Mouse (Mus musculus) cerebellum, postnatal 25 days (tissue): ENCODE results near the gene Tpbgl.

Source experiments
- DNase-seq, 2 experiments: peaks; one replicate each; pipeline ENCODE4 v3.0.0; 2021; ENCODE audit warnings: mixed read lengths in 2 of 2

The Tpbgl gene

GRCm38 (mm10) chr7:99641245-99641644, 14.3 kb upstream of the Tpbgl start:
- DNase-seq = peak; percentile 45 to 66

DNA sequence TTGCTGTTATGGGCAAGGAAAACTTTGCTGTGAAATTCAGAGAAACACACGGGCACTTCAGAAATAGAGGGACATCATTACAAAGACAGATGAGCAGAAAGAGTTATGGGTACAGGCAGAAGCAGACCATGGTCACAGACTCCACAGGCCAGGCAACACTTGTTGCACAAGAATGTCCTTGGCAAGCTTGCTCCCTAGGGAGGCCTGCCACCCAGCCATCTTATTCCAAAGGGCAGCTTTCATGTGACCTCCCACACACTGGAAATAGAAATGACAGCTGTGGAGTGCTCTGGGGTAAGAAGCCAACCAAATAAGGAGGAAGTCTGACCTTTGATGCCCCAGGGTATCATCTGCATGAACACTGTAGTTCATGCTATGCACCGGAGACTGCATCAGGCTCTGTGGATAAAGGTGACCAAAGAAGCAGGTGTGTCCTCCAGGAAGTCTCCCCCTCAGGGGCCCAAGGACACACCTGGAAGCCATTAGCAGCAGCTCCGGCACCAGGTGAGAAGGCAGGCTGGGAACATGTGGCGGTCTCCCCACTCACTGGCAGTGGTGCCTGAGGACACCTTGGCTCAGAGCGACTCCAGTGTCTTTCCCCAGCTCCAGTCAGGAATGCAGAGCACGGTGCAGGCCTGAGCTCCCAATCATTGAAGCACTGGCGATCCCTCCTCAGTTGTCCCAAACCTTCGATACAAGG, 7.2 kb upstream of the Tpbgl start:
- no peak for DNase-seq

GRCm38 (mm10) chr7:99632286-99632685, 5.4 kb upstream of the Tpbgl start:
- DNase-seq = no peak

DNA sequence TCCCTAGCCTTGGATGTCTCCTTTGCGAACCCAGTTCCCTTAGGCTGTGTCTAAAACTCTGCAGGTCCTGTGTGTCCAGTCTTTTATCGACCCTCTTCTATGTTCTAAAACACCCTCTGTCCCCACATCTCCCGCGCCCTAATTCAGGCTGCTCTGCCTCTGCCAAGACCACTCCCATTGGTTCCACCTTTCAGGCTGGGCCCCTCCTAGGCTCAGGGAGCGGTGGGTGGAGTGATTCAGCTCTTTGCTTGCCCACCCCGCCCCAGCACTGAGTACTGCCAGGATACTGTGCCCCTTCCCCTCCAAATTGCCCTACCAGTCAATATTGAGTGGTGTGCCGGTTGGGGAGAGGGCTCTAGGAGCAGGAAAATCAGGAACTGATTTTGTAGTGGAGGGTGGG, 463 bp upstream of the Tpbgl start:
- DNase-seq = no peak

DNA sequence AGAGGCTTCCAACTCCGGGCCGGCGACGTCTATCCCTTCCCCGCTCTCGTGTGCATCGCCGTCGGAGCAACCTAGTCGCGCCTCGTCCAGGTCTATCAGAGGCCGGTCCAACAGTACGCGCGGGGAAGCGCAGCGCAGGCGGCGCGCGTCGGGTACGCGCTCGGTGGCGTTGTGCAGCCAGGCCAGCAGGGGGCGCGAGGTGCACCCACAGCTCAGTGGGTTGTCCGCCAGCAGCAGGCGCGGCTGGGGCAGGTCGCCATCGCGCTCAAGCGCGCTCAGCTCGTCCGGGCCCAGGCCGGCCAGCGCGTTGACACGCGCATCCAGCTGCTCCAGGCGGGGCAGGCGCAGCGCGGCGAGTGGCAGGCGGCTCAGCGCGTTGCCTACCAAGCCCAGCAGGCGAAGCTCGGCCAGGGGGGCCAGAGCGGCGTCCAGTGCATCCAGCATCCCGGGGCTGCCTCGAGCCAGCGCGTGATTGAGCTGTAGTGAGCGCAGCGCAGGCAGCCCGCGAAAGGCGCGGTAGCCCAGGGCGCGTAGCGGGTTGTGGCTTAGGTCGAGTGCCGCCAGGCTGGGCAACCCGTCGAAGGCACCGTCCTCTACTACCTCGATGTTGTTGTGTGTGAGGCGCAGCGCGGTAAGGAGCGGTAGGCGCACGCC, 1.1 kb downstream of the Tpbgl start:
- peak; percentile 81 to 88 for DNase-seq

DNA sequence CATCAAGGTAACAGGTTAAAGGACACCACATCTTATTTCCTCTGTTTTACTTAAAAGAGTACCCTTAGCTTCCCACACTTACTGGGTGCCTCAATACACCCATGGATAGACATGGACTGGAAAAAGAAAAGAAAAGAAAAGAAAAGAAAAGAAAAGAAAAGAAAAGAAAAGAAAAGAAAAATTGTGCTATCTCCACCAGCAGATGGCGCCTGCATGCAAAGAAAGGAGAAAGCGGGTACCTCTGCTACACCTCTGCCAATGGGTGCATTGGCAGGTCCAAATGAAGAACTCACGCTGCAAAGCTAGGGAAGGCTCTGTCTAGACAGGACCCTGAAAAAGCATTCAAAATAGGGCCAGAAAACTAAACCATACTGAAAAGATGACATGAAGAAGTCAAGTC, 8.0 kb downstream of the Tpbgl start:
- DNase-seq = peak; percentile 49 to 75

GRCm38 (mm10) chr7:99618264-99618663, 8.6 kb downstream of the Tpbgl start:
- DNase-seq = no peak

GRCm38 (mm10) chr7:99607632-99608031, 19.3 kb downstream of the Tpbgl start:
- no peak for DNase-seq

- no peak for DNase-seq
Measured at GRCm38 (mm10) chr7:99606766-99607165, 20.1 kb downstream of the Tpbgl start.

GRCm38 (mm10) chr7:99606303-99606702, 20.6 kb downstream of the Tpbgl start:
- DNase-seq = no peak

DNA sequence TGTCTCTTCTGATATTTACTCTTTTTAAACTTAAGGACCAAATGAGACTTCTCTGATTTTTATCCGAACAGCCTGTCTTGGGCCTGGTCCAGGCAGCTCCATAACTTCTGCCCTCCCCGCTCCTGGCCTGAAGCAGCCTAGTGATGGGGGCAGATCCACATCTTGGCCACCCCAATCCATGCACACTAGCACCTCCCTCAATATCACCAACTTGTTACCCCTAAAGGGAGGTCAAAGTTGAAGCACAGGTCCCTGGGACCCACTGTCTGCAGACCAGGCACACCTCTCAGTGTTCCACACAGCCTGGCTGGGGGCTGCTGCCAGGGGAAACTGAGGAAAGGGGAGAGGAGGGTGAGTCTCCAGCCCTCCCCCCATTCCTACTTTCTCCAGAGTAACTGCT, 21.8 kb downstream of the Tpbgl start:
- DNase-seq = no peak

DNA sequence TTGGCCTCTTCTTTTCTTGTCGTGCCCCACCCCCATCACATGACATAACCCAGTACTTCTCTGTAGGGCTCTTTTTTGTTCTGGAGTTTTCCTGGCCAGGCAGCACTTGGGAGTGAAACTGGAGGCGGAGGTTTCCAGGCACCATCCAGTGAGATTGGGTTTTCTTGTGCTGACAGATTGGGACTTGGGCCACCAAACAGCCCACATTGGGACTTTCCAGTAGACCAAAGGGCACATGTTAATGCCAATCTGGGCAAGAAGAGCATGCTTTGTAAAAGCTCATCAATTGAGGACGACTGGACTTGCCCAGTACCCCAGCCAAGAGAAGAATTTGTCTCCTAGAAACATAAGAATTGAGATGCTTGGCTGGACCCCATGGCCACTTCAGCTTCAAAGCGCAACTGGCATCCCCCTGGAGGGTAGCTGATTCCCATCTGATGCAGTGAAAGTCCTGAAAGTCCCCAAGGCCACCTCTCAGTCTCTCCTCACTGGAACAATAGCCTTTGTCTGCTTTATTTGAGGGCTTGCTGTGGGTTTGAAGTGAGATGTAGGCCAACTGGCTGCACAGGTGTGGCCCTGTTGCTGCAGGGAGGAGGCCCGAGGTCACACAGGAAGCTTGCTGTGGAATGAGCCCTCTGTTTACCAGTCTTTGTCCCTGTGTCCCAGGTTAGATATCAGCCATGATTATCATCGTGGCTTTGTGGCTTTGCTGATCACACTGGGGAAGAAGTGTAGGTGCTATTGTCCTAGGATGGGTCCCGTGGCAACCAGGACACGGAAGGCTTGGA, 22.8 kb downstream of the Tpbgl start:
- no peak for DNase-seq

GRCm38 (mm10) chr7:99598722-99599121, 28.2 kb downstream of the Tpbgl start:
- DNase-seq = no peak

- no peak for DNase-seq
Measured at GRCm38 (mm10) chr7:99593868-99594803, 32.8 kb downstream of the Tpbgl start.

DNA sequence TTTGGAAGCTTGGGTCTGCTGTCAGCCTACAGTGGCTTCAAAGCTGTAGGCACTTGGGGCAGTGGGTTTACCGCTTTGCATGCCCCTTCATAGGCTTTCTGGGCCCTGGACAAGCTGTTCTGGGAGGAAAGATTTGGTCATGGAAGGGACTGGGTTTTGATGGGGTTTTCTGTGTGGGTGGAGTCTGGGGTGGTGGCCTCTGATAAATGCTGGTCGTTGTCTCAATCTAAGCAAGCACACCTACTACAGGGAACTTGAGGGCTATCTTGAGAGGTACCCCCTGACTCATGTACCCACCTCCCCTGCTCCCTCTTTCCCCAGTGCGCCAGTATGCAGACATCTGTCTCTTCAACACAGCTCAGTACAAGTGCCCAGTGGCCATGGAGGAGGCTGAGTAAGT, 34.2 kb downstream of the Tpbgl start:
- DNase-seq = no peak

DNA sequence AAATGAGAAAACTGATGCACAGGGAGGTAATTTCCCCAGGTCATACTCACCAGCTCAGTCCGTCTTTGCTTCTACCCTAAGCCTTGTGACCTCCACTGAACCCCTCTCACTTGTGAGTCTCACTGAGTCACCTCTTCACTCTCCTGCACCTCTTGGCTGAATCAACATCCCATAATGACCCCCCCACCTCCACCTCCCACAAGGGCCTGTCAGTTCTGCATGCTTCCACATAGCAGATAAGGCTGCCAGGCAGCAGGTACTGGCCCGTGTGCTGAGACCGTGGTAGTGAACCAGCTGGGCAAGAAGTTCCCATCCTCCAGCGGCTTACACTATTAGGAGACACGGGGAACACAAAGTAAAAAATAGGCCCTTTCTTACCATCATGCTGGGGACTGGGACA, 36.3 kb downstream of the Tpbgl start:
- no peak for DNase-seq

- DNase-seq = peak; percentile 81 to 89
Measured at GRCm38 (mm10) chr7:99590064-99590463, 36.8 kb downstream of the Tpbgl start.

DNA sequence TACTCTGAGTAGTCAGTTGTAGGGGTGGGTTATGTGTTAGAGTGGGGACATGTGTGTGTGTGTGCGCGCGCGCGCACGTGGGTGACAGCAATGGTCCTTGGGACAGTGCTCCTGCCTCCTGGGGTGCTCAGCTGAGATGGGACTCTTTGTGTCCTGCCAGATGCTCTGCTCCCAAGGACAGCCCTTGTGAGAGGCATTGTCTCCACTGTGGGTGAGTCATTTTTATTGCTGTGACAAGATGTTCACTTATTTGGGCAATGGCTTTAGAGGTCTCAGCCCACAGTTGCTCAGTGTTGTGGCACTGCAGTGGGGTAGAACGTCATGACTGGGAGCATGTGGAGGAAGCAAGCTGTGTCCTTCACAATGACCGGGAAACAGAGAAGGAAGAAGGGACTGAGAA, 40.9 kb downstream of the Tpbgl start:
- no peak for DNase-seq

DNA sequence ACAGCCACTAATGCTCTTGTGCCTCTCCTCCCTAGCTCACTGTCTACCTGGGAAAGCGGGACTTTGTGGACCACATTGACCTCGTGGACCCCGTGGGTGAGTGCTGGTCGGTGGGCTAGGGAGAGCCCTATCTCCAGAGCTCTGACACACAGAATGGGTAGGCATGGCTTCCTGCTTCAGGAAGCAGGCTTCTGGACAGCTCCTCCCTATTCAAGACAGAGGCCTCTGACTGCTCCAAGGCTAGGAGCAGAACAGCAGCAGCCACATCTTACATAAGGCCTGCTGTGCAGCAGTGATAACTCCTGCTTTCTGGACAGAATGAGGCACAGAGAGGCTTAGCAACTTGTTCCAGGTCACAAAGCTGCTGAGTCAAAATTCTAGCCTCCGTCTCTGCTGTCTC, 43.3 kb downstream of the Tpbgl start:
- DNase-seq = no peak

DNA sequence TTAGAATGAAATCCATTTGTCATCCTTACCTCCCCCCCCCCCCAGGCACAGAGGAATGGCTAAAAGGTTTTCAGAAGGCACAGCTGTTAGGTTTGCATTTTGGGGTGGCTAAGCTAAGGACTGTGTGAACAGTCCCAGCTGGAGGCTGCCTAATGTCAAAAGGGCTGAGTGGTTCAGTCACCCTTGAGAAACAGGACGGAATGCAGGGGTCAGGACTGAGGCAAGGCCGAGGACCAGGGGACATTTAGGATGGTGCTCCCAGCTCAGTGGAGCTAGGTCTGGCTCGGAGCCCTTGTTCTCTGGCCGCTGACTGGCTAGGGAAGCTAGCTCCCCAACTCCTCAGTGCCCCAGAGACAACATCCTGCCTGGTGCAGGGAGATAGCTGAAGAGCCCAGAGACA, 44.0 kb downstream of the Tpbgl start:
- no peak for DNase-seq

- no peak for DNase-seq
Measured at GRCm38 (mm10) chr7:99582306-99582705, 44.6 kb downstream of the Tpbgl start.

GRCm38 (mm10) chr7:99580247-99580646, 46.7 kb downstream of the Tpbgl start:
- DNase-seq = no peak
